Mouse (Mus musculus): ENCODE results near the gene Rtbdn.

GRCm38 (mm10) chr8:84956768-84957167, 10.0 kb downstream of the Rtbdn start:
- TF ChIP-seq POLR2A (IDR thresholded peaks at IDR 0.05; ENCODE audit: borderline replicate concordance, insufficient read depth, low read length) (no peak), CTCF (IDR thresholded peaks at IDR 0.05; ENCODE audit: borderline replicate concordance, insufficient read depth, low read depth, low read length) (peak; percentile 82)
